Mouse (Mus musculus): ENCODE data around the gene Foxd3.
"Not testable (repeated sequence)": the region's sequence is repeated elsewhere in the genome, so short reads cannot be mapped to it uniquely, and the experiment has no call there.

Gene Foxd3

DNA sequence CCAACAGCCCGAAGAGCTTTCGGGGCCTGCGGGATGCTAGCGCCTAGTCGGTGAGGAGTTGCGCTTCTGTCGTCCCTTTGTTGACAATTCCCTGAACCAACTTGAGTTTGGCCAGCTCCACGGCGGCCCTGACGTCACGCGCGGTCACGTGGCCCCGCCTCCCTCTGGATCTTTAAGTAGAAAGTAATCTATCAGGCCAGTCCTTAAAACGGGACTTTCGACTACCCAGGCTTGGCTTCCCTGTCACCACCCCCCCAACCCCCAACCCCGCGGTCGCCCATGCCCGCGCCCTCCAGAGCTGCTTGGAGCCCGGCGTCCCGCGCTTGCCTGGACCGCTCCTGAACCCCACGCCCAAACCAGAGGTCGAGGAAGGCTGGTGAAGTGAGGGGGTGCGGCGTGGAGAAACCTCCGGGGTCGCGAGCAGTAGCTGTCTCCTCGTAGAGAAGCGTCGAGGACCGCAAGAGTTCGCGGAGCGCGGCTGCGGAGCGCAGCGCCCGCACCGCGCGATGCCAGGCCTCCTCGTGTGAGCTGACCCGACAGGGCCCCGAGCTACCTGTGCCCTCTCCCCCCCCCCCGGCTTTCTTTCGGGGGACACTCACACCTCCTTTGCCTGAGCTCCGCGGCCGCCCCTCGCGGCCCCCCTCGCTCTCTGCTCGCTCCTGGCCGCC is at the start of gene Foxd3:
TSS of gene Foxd3 (plus strand) at position 363 of the 668 bp plus-strand sequence.
- no peak for DNase-seq (ENCODE audit: low spot score)

DNA sequence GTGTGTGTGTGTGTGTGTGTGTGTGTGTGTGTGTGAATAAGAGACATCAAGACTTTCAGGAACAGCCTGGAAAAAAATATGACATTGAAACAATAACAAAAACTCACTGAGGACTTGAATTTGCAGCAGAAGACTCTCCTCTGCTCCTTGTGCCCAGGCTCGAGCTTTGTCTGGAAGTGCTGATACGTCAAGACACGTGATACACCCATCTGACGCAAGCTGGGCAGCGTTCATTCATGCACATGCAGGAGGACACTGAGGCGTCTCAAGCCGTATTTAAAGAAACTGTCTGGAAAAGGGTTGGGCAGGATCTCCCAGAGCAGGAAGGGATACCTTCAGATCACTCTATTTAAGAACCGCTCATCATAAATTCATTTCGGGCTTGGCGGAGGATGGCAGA is 43.9 kb upstream of the Foxd3 start:
- DNase-seq (ENCODE audit: low spot score) = no peak

DNA sequence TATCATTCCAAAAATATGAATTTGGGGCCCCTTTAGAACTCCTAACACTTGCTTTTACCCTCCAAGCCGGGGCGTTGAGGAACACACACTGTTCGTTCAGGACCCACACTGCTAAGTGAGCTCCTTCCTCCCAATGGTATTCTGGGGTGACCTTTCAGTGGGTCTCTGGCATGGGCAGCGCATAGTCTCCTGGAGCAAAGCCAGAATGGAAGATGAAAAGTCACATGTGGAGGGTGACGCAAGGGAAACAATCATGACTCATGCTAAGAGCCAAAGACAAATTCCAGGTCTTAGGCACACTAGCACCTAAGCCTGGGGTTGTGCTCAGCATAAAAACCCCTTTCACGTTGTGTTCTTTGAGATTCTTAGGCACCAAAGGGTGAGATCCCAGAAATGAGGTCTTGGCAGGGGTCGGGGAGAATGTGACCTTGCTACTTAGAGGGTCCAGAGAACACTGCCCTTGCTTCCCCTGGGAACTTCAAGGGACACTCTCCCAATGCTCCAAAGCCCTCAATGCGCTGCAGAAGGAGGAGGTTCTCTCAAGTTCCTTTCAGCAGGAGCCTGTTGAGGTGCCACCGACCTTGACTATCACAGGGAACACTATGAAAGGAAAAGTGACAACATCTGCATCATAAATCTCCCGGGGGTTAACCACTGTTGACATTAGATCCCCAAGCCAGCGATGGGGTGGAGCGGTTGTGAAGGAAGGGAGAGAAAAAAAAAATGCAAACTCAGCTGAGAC is 43.3 kb upstream of the Foxd3 start:
- DNase-seq (ENCODE audit: low spot score) = no peak

DNA sequence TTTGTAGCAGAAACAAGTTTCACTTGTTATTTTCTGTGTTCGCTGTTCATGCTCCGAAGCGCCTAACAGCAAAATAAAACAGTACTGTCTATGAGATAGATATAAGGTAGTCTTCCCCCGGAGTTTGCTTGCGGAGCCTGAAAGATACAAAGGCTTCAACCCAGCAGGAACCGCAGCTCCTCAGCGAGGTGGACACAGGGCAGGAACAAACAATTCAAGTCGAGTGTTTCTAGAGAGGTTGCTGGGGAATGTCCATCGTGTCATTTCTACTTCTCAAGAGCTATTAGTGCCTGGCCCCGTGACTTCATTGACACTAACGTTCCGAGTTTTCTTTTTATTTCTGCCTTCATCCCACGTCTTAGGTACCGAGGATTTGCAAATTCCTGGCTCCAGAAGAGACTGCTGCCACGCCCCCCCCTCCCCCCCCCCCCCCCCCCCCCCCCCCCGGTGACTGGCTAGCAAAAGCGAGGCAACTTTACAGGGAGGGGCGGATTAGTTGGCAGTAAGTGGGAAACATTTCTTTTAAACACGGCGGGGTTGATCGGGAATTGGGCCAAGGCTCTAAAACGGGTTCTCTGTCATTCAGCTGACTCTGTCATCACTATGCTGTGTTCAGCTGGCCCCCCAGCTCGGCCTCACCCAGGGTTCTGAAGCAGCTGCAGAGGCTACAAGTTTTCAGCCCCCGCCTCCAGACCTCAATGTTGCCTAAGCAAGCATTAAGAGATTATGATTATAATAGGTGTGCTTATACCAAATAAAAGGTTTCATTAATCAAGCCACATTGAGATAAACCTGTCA is 29.9 kb upstream of the Foxd3 start:
- no peak for DNase-seq (ENCODE audit: low spot score)

DNA sequence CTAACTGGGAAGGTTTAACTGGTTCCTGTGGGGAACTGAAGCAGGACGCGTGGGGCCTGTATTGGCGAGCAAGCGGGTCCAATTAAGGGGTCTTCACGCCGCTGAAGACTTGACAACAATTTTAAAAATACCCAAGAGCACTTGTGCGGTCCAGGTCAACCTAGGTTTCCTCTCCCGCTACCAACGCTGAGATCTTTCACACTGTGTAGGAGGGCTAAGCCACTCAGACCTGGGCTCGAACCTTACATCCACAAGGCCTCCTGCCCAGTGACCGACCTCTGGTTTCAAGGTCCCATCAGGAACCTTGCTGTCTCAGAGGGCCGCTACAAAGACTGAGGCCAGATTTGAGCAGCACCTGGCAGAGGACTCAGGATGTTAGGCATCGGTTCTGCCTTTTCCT is 29.0 kb upstream of the Foxd3 start:
- DNase-seq (ENCODE audit: low spot score) = no peak

DNA sequence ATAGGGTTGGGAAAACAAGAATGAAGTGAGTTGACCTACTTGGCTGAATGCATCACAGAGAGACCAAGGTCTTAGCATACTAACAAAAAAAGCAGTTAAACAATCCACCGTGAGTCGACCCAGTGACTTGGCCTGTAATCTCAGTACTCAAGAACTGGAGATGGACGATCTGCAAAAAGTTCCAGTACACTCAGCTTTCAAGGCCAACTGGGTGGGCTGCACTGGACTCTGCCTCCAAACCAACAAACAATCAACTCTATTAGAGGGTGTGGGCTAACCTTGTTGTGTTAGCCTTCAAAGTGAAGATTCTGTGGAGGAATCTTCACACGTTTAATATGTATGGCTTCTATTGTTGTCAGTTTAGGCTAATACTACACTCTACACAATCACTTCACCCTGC is 20.1 kb upstream of the Foxd3 start:
- no peak for DNase-seq (ENCODE audit: low spot score)

DNA sequence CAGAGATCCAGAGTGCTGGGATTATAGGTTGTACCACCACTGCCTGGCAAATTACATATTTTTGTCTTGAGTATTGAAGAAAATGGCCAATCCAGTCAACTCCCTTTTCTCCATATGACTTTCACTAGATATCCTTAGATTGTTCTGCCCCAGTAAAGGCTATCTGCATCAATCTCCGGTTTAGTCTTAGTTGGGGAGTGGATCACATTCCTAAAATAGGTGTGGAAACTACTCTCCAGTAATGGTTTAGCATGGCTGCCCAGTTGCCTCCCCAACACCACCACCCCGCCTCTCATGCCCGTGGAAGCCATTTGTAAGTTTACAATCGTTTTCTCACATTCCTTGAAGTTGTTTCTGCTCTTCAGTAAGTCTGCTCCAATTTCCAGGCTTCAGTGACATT is 19.4 kb upstream of the Foxd3 start:
- DNase-seq (ENCODE audit: low spot score) = no peak

DNA sequence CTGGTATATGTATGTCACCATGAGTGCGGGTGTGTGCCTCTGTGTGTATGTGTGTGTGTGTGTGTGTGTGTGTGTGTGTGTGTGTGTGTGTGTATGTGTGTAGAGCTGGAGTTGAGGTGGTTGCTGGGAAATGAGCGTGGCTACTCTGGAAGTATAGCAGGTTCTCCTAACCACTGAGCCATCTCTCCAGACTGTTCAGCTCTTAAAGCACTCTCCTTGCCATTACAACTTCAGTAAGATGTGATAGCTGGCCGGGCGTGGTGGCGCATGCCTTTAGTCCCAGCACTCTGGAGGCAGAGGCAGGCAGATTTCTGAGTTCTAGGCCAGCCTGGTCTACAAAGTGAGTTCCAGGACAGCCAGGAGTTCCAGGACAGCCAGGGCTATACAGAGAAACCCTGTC is 15.5 kb upstream of the Foxd3 start:
- DNase-seq (ENCODE audit: low spot score) = not testable (repeated sequence)

DNA sequence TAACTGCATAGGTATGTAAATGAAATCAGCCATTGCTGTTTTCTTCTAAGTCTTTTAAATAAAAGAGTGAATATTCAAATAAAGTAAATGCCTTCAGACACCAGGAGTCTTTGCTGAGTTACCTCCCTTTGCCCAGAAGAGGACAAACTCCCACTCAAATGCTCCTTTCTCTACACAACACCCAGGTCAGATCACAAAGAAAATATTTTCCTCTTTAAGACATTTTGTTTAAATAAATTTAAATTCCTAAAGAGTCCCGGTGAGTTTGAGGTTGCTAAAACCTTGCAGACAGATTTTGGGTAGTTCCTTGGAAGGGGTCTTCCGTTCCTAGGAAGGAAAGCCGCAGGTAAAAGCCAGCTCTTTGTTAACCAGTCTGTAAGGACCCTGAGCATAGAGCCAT is 14.2 kb upstream of the Foxd3 start:
- no peak for DNase-seq (ENCODE audit: low spot score)

DNA sequence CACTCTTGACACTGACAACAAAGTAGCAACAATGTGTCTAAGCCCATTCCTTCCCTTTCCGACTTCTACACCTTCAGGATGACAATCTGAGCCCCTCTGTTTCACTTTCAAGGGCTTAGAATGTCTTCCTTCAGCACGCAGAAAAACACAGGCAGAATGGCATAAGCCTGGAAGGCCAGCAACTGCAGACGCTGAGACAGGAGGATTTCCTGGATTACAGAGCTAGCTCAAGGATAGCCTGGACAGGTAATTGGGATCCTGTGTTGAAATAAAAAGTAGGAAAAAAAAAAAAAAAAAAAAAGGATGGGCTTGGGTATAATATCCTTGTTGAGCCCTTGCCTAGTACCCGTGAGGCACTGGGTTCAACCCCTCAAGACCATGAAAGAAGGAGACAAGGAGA is 10.5 kb upstream of the Foxd3 start:
- no peak for DNase-seq (ENCODE audit: low spot score)

DNA sequence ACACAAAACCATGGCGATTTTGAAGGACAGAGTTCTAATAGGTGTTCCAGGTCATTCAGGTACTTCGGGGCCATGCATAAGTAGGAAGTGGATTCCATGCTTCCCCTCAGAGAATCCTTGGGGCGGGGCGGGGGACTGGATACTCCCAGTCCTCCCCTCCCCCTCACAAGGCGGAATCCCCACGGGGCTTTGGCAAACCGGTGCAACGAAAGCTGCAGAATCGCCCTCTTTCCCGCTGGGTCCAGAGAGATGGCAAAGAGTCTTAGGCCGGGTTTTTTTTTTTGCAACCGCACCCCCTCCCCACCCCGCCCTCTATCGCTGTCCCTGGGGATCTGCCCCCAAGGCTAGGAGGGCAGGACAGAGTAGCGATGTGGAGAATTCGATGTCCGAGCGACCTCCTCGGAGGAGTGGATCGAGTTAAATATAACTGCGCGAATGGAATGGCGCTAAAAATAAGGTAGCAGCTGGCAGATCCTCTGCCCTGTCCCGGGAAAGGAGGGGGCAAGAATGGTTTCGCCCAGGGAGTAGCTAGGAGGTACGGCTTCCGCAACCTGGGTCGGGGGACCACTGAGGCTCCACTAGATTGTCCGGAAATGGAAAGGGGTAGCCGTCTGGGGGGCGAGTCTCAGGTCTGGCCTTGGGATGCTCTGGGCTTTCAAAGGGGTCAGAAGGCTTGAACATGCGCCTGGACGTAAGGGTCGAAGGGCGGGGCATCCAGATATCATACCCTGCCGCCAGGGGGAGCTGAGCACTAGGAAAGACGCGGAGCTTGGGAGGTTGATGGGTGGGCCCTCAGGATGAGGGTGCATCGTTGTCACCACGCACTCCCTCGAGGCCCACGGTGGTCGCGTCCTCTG is 5.8 kb upstream of the Foxd3 start:
- DNase-seq (ENCODE audit: low spot score) = no peak

DNA sequence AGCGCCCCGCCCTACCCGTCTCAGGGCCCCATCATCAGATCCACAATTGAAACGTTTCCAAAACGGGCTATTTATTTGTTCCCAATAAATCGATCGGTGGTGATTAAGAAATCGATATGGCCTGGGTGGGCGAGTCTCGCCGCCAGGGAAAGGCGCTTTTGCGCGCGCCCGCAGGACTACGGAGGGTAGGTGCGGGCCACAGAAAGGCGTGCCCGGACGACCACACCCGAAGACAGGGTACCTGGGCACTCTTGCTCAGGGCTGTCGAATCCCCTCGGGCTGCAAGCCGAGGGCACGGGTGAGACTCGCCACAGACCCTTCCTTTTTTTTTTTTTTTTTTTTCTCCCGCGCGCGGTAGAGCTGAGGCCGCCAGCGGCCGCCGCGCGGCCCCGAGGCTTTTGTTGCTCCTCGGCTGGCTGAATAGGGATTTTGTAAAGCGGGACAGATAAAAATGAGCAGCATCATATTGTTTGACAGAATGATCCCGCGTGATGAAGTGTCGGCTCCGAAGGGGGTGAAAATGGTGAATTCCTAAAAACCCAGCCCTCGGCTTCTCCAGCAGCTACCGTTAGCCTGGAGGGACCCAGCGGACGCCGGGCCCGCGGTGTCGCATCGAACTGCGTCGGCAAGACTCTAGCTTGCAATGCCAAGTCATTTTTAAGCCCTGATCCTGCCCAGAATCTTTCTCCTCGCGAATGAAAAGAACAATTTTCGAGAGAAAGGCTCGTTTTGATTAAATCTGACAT is 5.0 kb upstream of the Foxd3 start:
- DNase-seq (ENCODE audit: low spot score) = no peak

DNA sequence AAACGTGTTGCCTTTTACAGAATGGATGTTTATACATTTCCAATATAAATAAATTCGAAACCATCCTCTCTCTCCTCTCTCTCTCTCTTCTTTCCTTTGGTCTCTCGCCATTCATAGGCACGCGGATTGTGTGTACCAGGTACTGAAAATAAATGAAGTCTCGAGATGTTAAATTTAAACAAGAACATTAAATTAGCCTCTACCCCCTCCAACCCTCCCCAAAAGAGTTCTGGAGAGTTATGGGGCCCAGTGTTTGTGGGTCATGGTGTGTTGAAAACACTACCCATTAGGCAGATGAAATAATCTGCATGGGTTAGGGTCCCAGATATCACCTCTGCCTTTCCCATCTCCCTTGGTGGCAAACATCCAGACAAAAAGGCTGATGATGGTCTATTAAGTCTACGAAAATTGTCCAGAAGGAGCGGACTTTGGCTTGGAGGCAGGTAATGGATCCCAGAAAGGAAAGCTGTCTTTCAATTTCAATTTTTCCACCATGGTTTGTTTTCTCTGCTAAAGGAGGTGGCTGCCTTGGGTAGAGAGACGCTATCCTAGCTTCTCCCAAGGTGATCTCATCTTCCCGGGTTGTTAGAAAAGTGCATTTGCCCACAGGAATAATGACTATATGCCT is 4.2 kb upstream of the Foxd3 start:
- DNase-seq (ENCODE audit: low spot score) = no peak

DNA sequence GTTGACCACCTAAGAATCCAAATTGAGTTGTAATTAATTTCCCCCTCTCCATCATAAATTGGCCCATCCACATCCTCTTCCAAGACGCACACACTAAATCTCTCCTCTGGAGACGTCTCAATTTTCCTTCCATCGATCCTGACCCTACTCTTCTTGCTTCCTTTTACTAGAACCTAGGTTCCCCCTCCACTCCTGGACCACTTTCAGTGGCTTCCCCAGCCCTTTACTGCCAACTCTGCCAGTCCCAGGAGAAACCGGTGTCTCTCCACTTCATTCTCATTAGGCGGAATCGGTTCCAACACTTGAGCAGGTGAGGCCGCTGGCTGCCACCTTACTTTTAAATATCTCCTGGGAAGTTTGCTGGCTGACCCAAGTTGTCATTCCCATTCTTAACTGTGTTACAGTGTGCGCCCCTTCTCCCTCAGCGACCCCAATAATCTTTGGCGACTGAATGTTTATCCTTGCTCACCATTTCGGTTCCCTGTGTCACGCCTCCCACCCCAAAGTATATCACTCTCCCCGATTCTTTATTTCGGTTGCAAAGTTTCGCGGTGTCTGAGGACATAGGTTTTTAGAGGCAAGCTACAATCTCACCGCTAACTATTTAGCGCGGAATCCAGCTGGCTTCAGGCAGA is 3.4 kb upstream of the Foxd3 start:
- DNase-seq (ENCODE audit: low spot score) = no peak

DNA sequence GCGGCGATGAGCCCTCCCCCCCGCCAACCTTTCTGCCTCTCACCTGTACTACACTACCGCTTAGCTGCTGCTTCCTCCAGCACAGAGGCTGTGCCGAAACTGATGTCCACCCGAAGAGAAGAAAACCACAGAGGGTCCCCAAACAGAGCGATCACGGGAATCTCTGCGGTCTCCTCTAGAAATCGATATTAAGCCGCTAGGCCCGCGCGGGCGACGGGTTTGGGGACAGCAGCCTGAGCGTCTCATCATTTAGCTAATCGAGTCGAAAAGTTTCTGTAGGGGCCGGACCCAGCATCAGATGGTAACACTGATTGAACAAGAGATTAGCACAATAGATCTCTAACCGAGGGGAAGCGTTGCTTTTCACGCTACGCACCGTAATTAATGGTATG is 2.9 kb upstream of the Foxd3 start:
- DNase-seq (ENCODE audit: low spot score) = no peak

DNA sequence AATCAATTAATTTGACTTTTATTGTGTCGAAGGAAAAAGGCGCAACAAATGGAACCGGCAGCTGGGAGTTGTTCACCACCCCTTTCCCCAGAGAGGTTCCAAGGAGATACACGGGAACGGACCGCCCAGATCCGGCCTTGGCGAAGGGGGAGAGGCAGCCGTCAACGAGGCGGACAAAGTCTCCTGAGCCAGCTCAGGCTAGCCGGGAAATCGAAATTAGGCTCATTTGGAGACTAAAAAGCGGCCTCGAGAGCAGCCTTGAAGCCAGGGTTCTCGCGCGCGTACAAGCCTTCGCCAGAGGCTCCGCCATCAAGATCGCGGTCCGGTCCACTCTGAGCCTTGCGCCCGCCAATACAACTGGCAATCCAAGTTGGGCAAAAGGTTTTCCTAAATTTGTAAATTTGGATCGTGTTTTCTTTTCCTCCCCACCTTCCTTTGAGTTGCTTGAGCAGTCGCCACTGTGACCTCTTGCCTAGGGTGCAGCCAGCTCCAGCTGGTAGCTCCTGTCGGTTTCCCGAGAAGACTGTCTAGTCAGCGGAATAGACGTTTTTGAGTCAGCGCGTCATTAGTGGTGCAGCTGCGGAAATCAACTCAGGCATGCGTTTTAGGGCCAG is 2.4 kb upstream of the Foxd3 start:
- DNase-seq (ENCODE audit: low spot score) = no peak

DNA sequence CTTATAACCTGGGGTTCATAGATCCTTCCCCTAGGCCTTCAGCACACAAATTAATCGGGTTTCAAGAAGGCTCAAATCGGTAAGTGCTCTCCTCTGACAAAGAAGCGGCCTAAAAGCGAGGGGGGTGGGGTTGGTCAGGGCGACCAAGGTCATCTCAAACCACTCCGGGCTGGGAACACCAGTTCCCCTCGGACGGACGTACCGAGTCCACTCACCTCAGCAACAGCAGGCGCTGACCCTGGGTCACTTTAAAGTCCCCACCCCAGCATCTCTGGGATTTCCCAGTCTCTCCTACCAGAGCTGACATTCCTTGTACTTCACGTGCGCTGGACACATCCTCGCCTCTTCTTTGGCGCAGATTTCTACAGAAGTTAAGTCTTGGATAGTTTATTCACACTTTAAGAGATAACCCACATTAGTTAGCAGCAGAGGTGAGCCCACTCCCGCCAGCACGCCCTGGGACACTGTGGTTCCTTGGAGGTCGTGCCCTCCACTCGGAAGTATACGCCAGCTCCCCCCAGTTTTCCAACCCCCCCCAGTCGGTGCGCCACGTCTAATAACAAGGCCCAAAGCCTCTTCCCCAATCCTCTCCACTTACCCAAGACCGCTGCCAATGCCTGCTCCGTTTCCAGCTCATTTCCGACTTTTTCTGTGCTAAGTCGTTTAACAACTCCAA is 1.3 kb upstream of the Foxd3 start:
- no peak for DNase-seq (ENCODE audit: low spot score)

DNA sequence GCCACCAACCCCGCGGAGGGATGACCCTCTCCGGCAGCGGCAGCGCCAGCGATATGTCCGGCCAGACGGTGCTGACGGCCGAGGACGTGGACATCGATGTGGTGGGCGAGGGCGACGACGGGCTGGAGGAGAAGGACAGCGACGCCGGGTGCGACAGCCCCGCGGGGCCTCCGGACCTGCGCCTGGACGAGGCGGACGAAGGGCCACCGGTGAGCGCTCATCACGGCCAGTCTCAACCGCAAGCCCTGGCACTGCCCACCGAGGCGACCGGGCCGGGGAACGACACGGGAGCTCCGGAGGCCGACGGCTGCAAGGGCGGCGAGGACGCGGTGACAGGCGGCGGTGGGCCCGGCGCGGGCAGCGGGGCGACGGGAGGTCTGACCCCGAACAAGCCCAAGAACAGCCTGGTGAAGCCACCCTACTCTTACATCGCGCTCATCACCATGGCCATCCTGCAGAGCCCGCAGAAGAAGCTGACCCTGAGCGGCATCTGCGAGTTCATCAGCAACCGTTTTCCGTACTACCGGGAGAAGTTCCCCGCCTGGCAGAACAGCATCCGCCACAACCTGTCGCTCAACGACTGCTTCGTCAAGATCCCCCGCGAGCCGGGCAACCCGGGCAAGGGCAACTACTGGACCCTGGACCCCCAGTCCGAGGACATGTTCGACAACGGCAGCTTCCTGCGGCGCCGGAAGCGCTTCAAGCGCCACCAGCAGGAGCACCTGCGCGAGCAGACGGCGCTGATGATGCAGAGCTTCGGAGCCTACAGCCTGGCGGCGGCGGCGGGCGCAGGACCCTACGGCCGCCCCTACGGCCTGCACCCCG is 718 bp downstream of the Foxd3 start:
- no peak for DNase-seq (ENCODE audit: low spot score)

DNA sequence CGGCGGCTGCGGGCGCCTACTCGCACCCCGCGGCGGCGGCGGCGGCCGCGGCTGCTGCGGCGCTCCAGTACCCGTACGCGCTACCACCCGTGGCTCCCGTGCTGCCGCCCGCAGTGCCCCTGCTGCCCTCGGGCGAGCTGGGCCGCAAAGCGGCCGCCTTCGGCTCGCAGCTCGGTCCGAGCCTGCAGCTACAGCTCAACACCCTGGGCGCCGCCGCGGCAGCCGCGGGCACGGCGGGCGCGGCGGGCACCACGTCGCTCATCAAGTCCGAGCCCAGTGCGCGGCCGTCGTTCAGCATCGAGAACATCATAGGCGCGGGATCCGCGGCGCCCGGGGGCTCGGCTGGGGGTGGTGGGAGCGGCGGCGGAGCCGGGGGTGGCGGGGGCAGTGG is 1.3 kb downstream of the Foxd3 start:
- DNase-seq (ENCODE audit: low spot score) = no peak

All from ovary, postnatal 10 days (tissue).